28 mouse cellular contexts compared by ENCODE assay signal in the genomic region with DNA sequence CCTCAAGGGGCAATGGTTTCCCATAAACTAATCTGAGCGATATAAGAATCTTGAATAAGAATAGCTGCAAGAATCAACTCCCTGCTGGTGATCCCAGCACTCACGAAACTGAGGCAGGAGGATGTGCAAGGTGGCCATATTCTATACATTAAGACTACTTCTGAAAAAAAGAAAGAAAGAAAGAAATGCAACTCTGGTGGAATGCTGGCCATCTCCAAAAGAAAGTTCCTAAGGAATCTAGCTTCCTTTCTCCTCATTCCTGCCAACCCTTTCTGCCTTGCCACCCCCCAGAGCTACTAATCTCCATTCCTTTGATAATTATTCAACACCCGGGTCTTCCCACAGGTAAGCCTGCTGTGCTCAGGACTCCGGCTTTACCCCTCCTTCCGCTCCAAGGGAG.
"Had no signal": no experiment of that assay in that cellular context is flagged by ENCODE, and none has a peak within 500 bp of the region (broad histone marks: within the 10 kb centered on the region; RNA-seq: fewer than 3 reads in every experiment).

No protein-coding gene starts in this region.

- H3K4me1 ChIP-seq: heart, embryonic 13.5 days; heart, embryonic 15.5 days; kidney, embryonic 15.5 days; liver, embryonic 13.5 days had no signal

- H3K4me3 ChIP-seq: gastrocnemius, adult 2 months; heart, adult 2 months; heart, embryonic 13.5 days; heart, embryonic 15.5 days; hindbrain, embryonic 13.5 days; hindbrain, embryonic 15.5 days; kidney, embryonic 15.5 days; layer of hippocampus, adult 2 months; left cerebral cortex, adult 2 months; limb, embryonic 10.5 days; limb, embryonic 12.5 days; liver, embryonic 13.5 days had no signal

- ATAC-seq: hindbrain, postnatal 0 days; intestine, embryonic 16.5 days had no signal

- H3K9me3 ChIP-seq: heart, embryonic 13.5 days; heart, embryonic 15.5 days; hindbrain, embryonic 13.5 days; hindbrain, embryonic 15.5 days; kidney, embryonic 15.5 days; limb, embryonic 10.5 days; limb, embryonic 12.5 days; liver, embryonic 13.5 days had no signal

- H3K27ac ChIP-seq: gastrocnemius, adult 2 months; heart, adult 2 months; heart, embryonic 13.5 days; heart, embryonic 15.5 days; hindbrain, embryonic 13.5 days; hindbrain, embryonic 15.5 days; hindbrain, postnatal 0 days; kidney, embryonic 15.5 days; kidney, postnatal 0 days; layer of hippocampus, adult 2 months; left cerebral cortex, adult 2 months; limb, embryonic 10.5 days; limb, embryonic 12.5 days; liver, embryonic 13.5 days had no signal

- H3K4me2 ChIP-seq: heart, embryonic 11.5 days; heart, embryonic 13.5 days; heart, embryonic 15.5 days; hindbrain, embryonic 13.5 days; hindbrain, embryonic 15.5 days; kidney, embryonic 15.5 days; limb, embryonic 12.5 days; liver, embryonic 11.5 days; liver, embryonic 13.5 days had no signal

- H3K27me3 ChIP-seq: heart, embryonic 13.5 days; heart, embryonic 15.5 days; hindbrain, embryonic 13.5 days; hindbrain, embryonic 15.5 days; kidney, embryonic 15.5 days; limb, embryonic 12.5 days; liver, embryonic 13.5 days had no signal

- H3K9ac ChIP-seq: heart, embryonic 13.5 days; heart, embryonic 15.5 days; hindbrain, embryonic 13.5 days; hindbrain, embryonic 15.5 days; kidney, embryonic 15.5 days; limb, embryonic 12.5 days; liver, embryonic 13.5 days had no signal

- DNase-seq: gastrocnemius, adult 2 months; gastrocnemius, postnatal 10 days; gastrocnemius, postnatal 25 days; heart, adult 11 months; heart, adult 2 months; heart, postnatal 14 days; heart, postnatal 36 days; kidney, adult 11 months; kidney, adult 2 months; kidney, adult 9 months; kidney, postnatal 14 days; kidney, postnatal 36 days; liver; liver, embryonic 13.5 days had no signal
